Mouse (Mus musculus) left cerebral cortex, postnatal 14 days (tissue): ENCODE data around the gene Gm13276. TPM values are rescaled to one million over a fixed set of nuclear protein-coding genes. Genes with fewer than 3 reads are reported as not detected.
"Not testable (repeated sequence)": the region's sequence is repeated elsewhere in the genome, so short reads cannot be mapped to it uniquely, and the experiment has no call there.

Experiments
- DNase-seq, 2 experiments: peaks; one replicate each; pipeline ENCODE4 v3.0.0; 2021 to 2022; ENCODE audit warnings: low spot score in 2 of 2, mixed read lengths in 1 of 2
- intact Hi-C: fragments of 180-260 bp; cut with DNase I; formaldehyde crosslinking; loops from one replicate; pipeline ENCODE4 v1.15.1; 2025
- long read RNA-seq, 2 experiments: library from polyadenylated mRNA; stranded (forward); transcript quantifications; one replicate each; pipeline ENCODE4 v2.0.0; 2021
- total RNA-seq, 2 experiments: library from RNA; stranded (reverse); gene quantifications; 2 replicates each; pipeline ENCODE4 v1.2.3; 2021

Gm13276 gene
- total RNA-seq: not detected
- long read RNA-seq, experiment 1: 0 reads
- long read RNA-seq, experiment 2: 0 reads

GRCm38 (mm10) chr4:88785409-88785808, at the start of gene Gm13276:
TSS of gene Gm13276 (plus strand) at chr4:88785709.
- DNase-seq, intact Hi-C loops: not testable (repeated sequence)

GRCm38 (mm10) chr4:88738480-88738879, 47.0 kb upstream of the Gm13276 start:
- intact Hi-C loops: loop anchor here (5.0 kb wide), 1 partner anchor 41 kb away; no protein-coding TSS in a partner anchor
- DNase-seq: peak in 1 of 2 experiments; percentile 39

GRCm38 (mm10) chr4:88739036-88739435, 46.5 kb upstream of the Gm13276 start:
- intact Hi-C loops: loop anchor here (5.0 kb wide), 1 partner anchor 42 kb away; no protein-coding TSS in a partner anchor
- no peak for DNase-seq

- no peak for DNase-seq
- intact Hi-C loops: no loop called here
Measured at GRCm38 (mm10) chr4:88741426-88741825, 44.1 kb upstream of the Gm13276 start.

GRCm38 (mm10) chr4:88742771-88743371, 42.6 kb upstream of the Gm13276 start:
- intact Hi-C loops: no loop called here
- DNase-seq: no peak

- intact Hi-C loops: no loop called here
- no peak for DNase-seq
Measured at GRCm38 (mm10) chr4:88744207-88744606, 41.3 kb upstream of the Gm13276 start.

- no peak for DNase-seq
- intact Hi-C loops: no loop called here
Measured at GRCm38 (mm10) chr4:88749926-88750325, 35.6 kb upstream of the Gm13276 start.

- peak; percentile 65 to 66 for DNase-seq
- intact Hi-C loops: not testable (repeated sequence)
Measured at GRCm38 (mm10) chr4:88754818-88755340, 30.6 kb upstream of the Gm13276 start, which contains the start of gene Gm13271. TSS of gene Gm13271 (plus strand) at chr4:88754868.

- DNase-seq, intact Hi-C loops: not testable (repeated sequence)
Measured at GRCm38 (mm10) chr4:88756581-88757513, 28.7 kb upstream of the Gm13276 start.

GRCm38 (mm10) chr4:88757628-88758031, 27.9 kb upstream of the Gm13276 start:
- intact Hi-C loops: not testable (repeated sequence)
- DNase-seq: peak; percentile 89

- DNase-seq, intact Hi-C loops: not testable (repeated sequence)
Measured at GRCm38 (mm10) chr4:88758751-88759150, 26.8 kb upstream of the Gm13276 start.

- DNase-seq: peak; percentile 17 to 19
- intact Hi-C loops: not testable (repeated sequence)
Measured at GRCm38 (mm10) chr4:88759610-88760268, 25.8 kb upstream of the Gm13276 start, which contains the start of gene Gm13283. TSS of gene Gm13283 (plus strand) at chr4:88760119.

- peak; percentile 46 to 59 for DNase-seq
- intact Hi-C loops: not testable (repeated sequence)
Measured at GRCm38 (mm10) chr4:88760431-88760830, 25.1 kb upstream of the Gm13276 start.

GRCm38 (mm10) chr4:88761776-88762175, 23.7 kb upstream of the Gm13276 start:
- DNase-seq: peak; percentile 71 to 72
- intact Hi-C loops: not testable (repeated sequence)

- intact Hi-C loops, DNase-seq: not testable (repeated sequence)
Measured at GRCm38 (mm10) chr4:88762341-88762740, 23.2 kb upstream of the Gm13276 start.

- DNase-seq, intact Hi-C loops: not testable (repeated sequence)
Measured at GRCm38 (mm10) chr4:88763384-88764018, 22.0 kb upstream of the Gm13276 start.

GRCm38 (mm10) chr4:88773534-88773933, 12.0 kb upstream of the Gm13276 start, which contains the start of gene Gm13290:
TSS of gene Gm13290 (plus strand) at chr4:88773834.
- intact Hi-C loops: not testable (repeated sequence)

GRCm38 (mm10) chr4:88776622-88777021, 8.9 kb upstream of the Gm13276 start, which contains the start of gene Gm13289:
TSS of gene Gm13289 (plus strand) at chr4:88776922.
- intact Hi-C loops, DNase-seq: not testable (repeated sequence)

More at GRCm38 (mm10) chr4:88773534-88773933, 12.0 kb upstream of the Gm13276 start, which contains the start of gene Gm13290:
- not testable (repeated sequence) for DNase-seq
